Mouse (Mus musculus): ENCODE data around the gene Tescl.

The Tescl gene

GRCm38 (mm10) chr7:24299823-24300481, 33.8 kb downstream of the Tescl start:
- no peak for DNase-seq (ENCODE audit: low spot score in 2 of 2)

GRCm38 (mm10) chr7:24298973-24299708, 34.6 kb downstream of the Tescl start:
- peak; percentile 84 to 87 for DNase-seq (ENCODE audit: low spot score in 2 of 2)

GRCm38 (mm10) chr7:24298635-24298972, 35.1 kb downstream of the Tescl start:
- DNase-seq (ENCODE audit: low spot score in 2 of 2), result no peak

GRCm38 (mm10) chr7:24297361-24298095, 36.2 kb downstream of the Tescl start:
- no peak for DNase-seq (ENCODE audit: low spot score in 2 of 2)

GRCm38 (mm10) chr7:24296386-24296785, 37.4 kb downstream of the Tescl start:
- DNase-seq (ENCODE audit: low spot score in 2 of 2), result no peak

GRCm38 (mm10) chr7:24295376-24295775, 38.4 kb downstream of the Tescl start:
- no peak for DNase-seq (ENCODE audit: low spot score in 2 of 2)

GRCm38 (mm10) chr7:24294763-24295162, 39.0 kb downstream of the Tescl start:
- DNase-seq (ENCODE audit: low spot score in 2 of 2), result no peak

- no peak for DNase-seq (ENCODE audit: low spot score in 2 of 2)
These were observed 40.5 kb downstream of the Tescl start for GRCm38 (mm10) chr7:24293061-24293851.

- no peak for DNase-seq (ENCODE audit: low spot score in 2 of 2)
These were observed 42.2 kb downstream of the Tescl start for GRCm38 (mm10) chr7:24291387-24292090.

- no peak for DNase-seq (ENCODE audit: low spot score in 2 of 2)
These were observed 43.5 kb downstream of the Tescl start for GRCm38 (mm10) chr7:24290106-24290693.

GRCm38 (mm10) chr7:24288512-24288911, 45.2 kb downstream of the Tescl start:
- DNase-seq (ENCODE audit: low spot score in 2 of 2), result no peak

- DNase-seq (ENCODE audit: low spot score in 2 of 2), result no peak
These were observed 46.1 kb downstream of the Tescl start for GRCm38 (mm10) chr7:24287670-24288069.

- DNase-seq (ENCODE audit: low spot score in 2 of 2), result no peak
These were observed 46.8 kb downstream of the Tescl start for GRCm38 (mm10) chr7:24286916-24287315.

- DNase-seq (ENCODE audit: low spot score in 2 of 2), result no peak
These were observed 47.6 kb downstream of the Tescl start for GRCm38 (mm10) chr7:24286090-24286489.
